ENCODE assay signal across 15 mouse cellular contexts in genomic region chr10:83343171-83343570, GRCm38 (mm10). TPM values are rescaled to one million over a fixed set of nuclear protein-coding genes. Genes with fewer than 3 reads are reported as not detected.
DNase-seq lines count a peak whose midpoint lies in the region; TF ChIP-seq lines count a peak whose summit lies in the region.
"Had no signal": no experiment of that assay in that cellular context is flagged by ENCODE, and none has a peak within 500 bp of the region (broad histone marks: within the 10 kb centered on the region; RNA-seq: fewer than 3 reads in every experiment).

No protein-coding gene starts in this region.

- H3K4me1 ChIP-seq in cerebellum, adult 2 months (ENCODE audit: control insufficient read depth, insufficient read depth, low read length) = no peaks in the 10 kb centered on the region
- H3K4me1 ChIP-seq: limb, embryonic 12.5 days; neural tube, embryonic 12.5 days had no signal

- peak; percentile 50 to 72 for DNase-seq in cerebellum, adult 2 months
- DNase-seq in cerebellum, postnatal 4 days (ENCODE audit: low spot score in 2 of 2) = no peak
- peak; percentile 44 to 58 for DNase-seq in right cerebral cortex, adult 2 months (ENCODE audit: low spot score in 2 of 2)
- no peak for DNase-seq in right cerebral cortex, postnatal 10 days (ENCODE audit: low spot score in 2 of 2)
- DNase-seq in cerebellum, adult 9-10 months = peak; percentile 61
- DNase-seq in skeletal muscle tissue, adult 2 months (ENCODE audit: low read depth, low spot score) = peak; percentile 29
- no peak for DNase-seq in urinary bladder, postnatal 25 days (ENCODE audit: low spot score)
- no peak for DNase-seq in thymus, postnatal 4 days
- DNase-seq: lung, adult 2 months; right cerebral cortex, postnatal 25 days had no signal

- no peak overlapping the region for H3K4me3 ChIP-seq in cerebellum, adult 2 months (replicated peaks; ENCODE audit: insufficient read depth, low read depth, low read length)
- H3K4me3 ChIP-seq: heart, embryonic 13.5 days; limb, embryonic 12.5 days; neural tube, embryonic 12.5 days had no signal

- H3K27ac ChIP-seq in cerebellum, adult 2 months (ENCODE audit: insufficient read depth, low read length) = no peak overlapping the region
- H3K27ac ChIP-seq: heart, embryonic 13.5 days; hindbrain, postnatal 0 days; kidney, postnatal 0 days; limb, embryonic 12.5 days; neural tube, embryonic 12.5 days had no signal

- TF ChIP-seq POLR2A in cerebellum, adult 2 months (IDR thresholded peaks at IDR 0.05; ENCODE audit: borderline replicate concordance, insufficient read depth, low read length) = no peak

- whole genome bisulfite sequencing in cerebellum, adult 2 months = 24% methylated on average over 5 of the region's 5 CpGs

- TF ChIP-seq CTCF in cerebellum, adult 2 months (IDR thresholded peaks at IDR 0.05; ENCODE audit: borderline replicate concordance, insufficient read depth, low read depth, low read length) = no peak

- no peaks in the 10 kb centered on the region for H3K27me3 ChIP-seq in cerebellum, adult 2 months (ENCODE audit: control insufficient read depth, insufficient read depth, low read length)

RNA-seq across cellular contexts. Expression of gene Slc41a2, which starts 5.5 kb away (rescaled TPM):
- 11.7 and 12.4 TPM in 2 replicates for polyA plus RNA-seq in cerebellum, adult 2 months (2012; rRNA removed)

RNA-seq across cellular contexts. Expression of gene D10Wsu102e, which starts 16.9 kb away (rescaled TPM):
- 1.7 and 1.9 TPM in 2 replicates for polyA plus RNA-seq in cerebellum, adult 2 months (2012; rRNA removed)

Comparison
In these comparisons a context has a peak if more than half of its experiments do, and no peak if none do; other contexts are left out.
1. DNase-seq: peak in cerebellum, adult 2 months (2 of 2), right cerebral cortex, adult 2 months (2 of 2), cerebellum, adult 9-10 months (single experiment) and skeletal muscle tissue, adult 2 months (single experiment); none in cerebellum, postnatal 4 days (0 of 2), right cerebral cortex, postnatal 10 days (0 of 2), urinary bladder, postnatal 25 days (single experiment) and thymus, postnatal 4 days (single experiment).